Mouse (Mus musculus) left cerebral cortex, adult 11 months (tissue): Measurements from ENCODE around the gene Ttc14.

ENCODE experiments used
- DNase-seq: peaks from one replicate; pipeline ENCODE4 v3.0.0; 2022; ENCODE audit warnings: low spot score

Gene Ttc14

GRCm38 (mm10) chr3:33799617-33800512 is at the start of gene Ttc14:
Gene Ttc14, plus strand, starts transcription at chr3:33799832.
- peak; percentile 89 for DNase-seq

- no peak for DNase-seq
Observed at GRCm38 (mm10) chr3:33790975-33791374, 8.7 kb upstream of the Ttc14 start.

GRCm38 (mm10) chr3:33800513-33800820 is 835 bp downstream of the Ttc14 start:
- DNase-seq, result no peak

- DNase-seq, result no peak
Observed at GRCm38 (mm10) chr3:33807151-33807550, 7.5 kb downstream of the Ttc14 start.

- no peak for DNase-seq
Observed at GRCm38 (mm10) chr3:33824135-33824946, 24.7 kb downstream of the Ttc14 start.

GRCm38 (mm10) chr3:33832351-33832750 is 32.7 kb downstream of the Ttc14 start:
- DNase-seq, result no peak

- DNase-seq, result no peak
Observed at GRCm38 (mm10) chr3:33836576-33836975, 36.9 kb downstream of the Ttc14 start.

- no peak for DNase-seq
Observed at GRCm38 (mm10) chr3:33838877-33839276, 39.2 kb downstream of the Ttc14 start.

GRCm38 (mm10) chr3:33843801-33844632 is 44.4 kb downstream of the Ttc14 start, which contains the start of gene Ccdc39:
Gene Ccdc39, minus strand, starts transcription at chr3:33844310.
- DNase-seq, result peak; percentile 72

- no peak for DNase-seq
Observed at GRCm38 (mm10) chr3:33846639-33847038, 47.0 kb downstream of the Ttc14 start.

GRCm38 (mm10) chr3:33850856-33851255 is 51.2 kb downstream of the Ttc14 start:
- DNase-seq, result no peak

GRCm38 (mm10) chr3:33853062-33853461 is 53.4 kb downstream of the Ttc14 start:
- peak; percentile 23 for DNase-seq

GRCm38 (mm10) chr3:33858939-33859338 is 59.3 kb downstream of the Ttc14 start:
- no peak for DNase-seq

GRCm38 (mm10) chr3:33864000-33864540 is 64.4 kb downstream of the Ttc14 start:
- no peak for DNase-seq
